Mouse (Mus musculus) adrenal gland, adult 2 months (tissue): ENCODE results near the gene Aif1l. TPM values are rescaled to one million over a fixed set of nuclear protein-coding genes. Genes with fewer than 3 reads are reported as not detected.

Experiments used
- DNase-seq: peaks from one replicate; pipeline ENCODE4 v3.0.0; 2021
- polyA plus RNA-seq: library from polyadenylated mRNA; depleted of rRNA; stranded (reverse); fragments of >200 nt; gene quantifications from 2 replicates; pipeline ENCODE4 v1.2.3, GENCODE M21; 2012
- total RNA-seq, 2 experiments: library from RNA; stranded (reverse); gene quantifications; 2 replicates each; pipeline ENCODE4 v1.2.3; 2021

The Aif1l gene
- total and polyA plus RNA-seq, 3 experiments, result 16.3 to 81.0 (median 20.7) TPM

GRCm38 (mm10) chr2:31952236-31952635 lies 2.3 kb downstream of the Aif1l start:
- no peak for DNase-seq

GRCm38 (mm10) chr2:31952725-31953124 lies 2.8 kb downstream of the Aif1l start:
- no peak for DNase-seq

- no peak for DNase-seq
These were observed 3.7 kb downstream of the Aif1l start for GRCm38 (mm10) chr2:31953687-31954086.

- peak; percentile 76 for DNase-seq
These were observed 4.8 kb downstream of the Aif1l start for GRCm38 (mm10) chr2:31954779-31955181.

- DNase-seq, result no peak
These were observed 5.7 kb downstream of the Aif1l start for GRCm38 (mm10) chr2:31955686-31956085.

- DNase-seq, result no peak
These were observed 7.3 kb downstream of the Aif1l start for GRCm38 (mm10) chr2:31957211-31957610.

- DNase-seq, result no peak
These were observed 11.0 kb downstream of the Aif1l start for GRCm38 (mm10) chr2:31960986-31961385.

GRCm38 (mm10) chr2:31961791-31962222 lies 11.9 kb downstream of the Aif1l start:
- no peak for DNase-seq

GRCm38 (mm10) chr2:31962501-31963224 lies 12.7 kb downstream of the Aif1l start:
- no peak for DNase-seq

- DNase-seq, result no peak
These were observed 13.6 kb downstream of the Aif1l start for GRCm38 (mm10) chr2:31963491-31963890.

- no peak for DNase-seq
These were observed 14.3 kb downstream of the Aif1l start for GRCm38 (mm10) chr2:31964191-31964590.

GRCm38 (mm10) chr2:31965110-31965509 lies 15.2 kb downstream of the Aif1l start:
- peak; percentile 44 for DNase-seq

GRCm38 (mm10) chr2:31966801-31967200 lies 16.9 kb downstream of the Aif1l start:
- no peak for DNase-seq

- DNase-seq, result no peak
These were observed 22.6 kb downstream of the Aif1l start for GRCm38 (mm10) chr2:31972589-31972988.

GRCm38 (mm10) chr2:31974141-31974808 lies 24.3 kb downstream of the Aif1l start, which contains the start of gene Nup214:
Gene Nup214, plus strand, starts transcription at chr2:31974436.
- DNase-seq, result peak; percentile 100

GRCm38 (mm10) chr2:31974809-31975371 lies 25.0 kb downstream of the Aif1l start:
- DNase-seq, result no peak

- DNase-seq, result no peak
These were observed 37.8 kb downstream of the Aif1l start for GRCm38 (mm10) chr2:31987774-31988173.

GRCm38 (mm10) chr2:31990961-31991360 lies 41.0 kb downstream of the Aif1l start:
- DNase-seq, result no peak

GRCm38 (mm10) chr2:31994896-31995295 lies 45.0 kb downstream of the Aif1l start:
- DNase-seq, result no peak

GRCm38 (mm10) chr2:31996060-31996459 lies 46.1 kb downstream of the Aif1l start:
- no peak for DNase-seq

GRCm38 (mm10) chr2:31997539-31997938 lies 47.6 kb downstream of the Aif1l start:
- no peak for DNase-seq

GRCm38 (mm10) chr2:31998443-31998842 lies 48.5 kb downstream of the Aif1l start:
- no peak for DNase-seq

- DNase-seq, result no peak
These were observed 58.4 kb downstream of the Aif1l start for GRCm38 (mm10) chr2:32008311-32008710.
